Mouse (Mus musculus): ENCODE measurements at regions not wholly inside any gene's neighbourhood (a gene's known extent, or its start where the extent isn't known, plus 50 kb on each side); places are given as distances from the start of the nearest gene placed in this dataset.

DNA sequence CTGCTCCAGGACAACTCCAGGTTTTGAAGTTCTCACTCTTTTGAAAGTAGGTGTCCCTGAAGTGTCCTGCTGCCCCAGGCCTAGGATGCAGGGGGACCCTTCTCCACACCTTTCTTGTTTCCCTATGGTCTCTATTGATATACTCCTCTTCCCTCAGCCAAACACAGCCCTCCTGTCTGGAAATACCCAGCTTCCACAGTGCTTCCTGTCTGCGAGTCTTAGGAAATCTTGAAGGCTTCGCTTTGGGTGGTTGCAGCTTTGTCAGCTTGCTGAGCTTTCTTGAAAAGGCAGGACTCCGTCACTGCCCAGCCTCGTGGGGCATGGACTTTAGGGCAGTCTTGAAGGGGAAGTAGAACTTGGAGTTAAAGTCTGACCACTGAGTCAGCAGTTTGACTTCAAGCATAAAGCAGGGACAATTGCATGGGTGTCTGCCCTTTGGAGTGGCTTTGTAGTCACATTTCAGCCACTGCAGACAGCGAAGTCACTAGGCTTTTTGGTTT, 51.1 kb upstream of the Lrrc52 start:
- DNase-seq (ENCODE audit: low spot score in 2 of 2): no peak

DNA sequence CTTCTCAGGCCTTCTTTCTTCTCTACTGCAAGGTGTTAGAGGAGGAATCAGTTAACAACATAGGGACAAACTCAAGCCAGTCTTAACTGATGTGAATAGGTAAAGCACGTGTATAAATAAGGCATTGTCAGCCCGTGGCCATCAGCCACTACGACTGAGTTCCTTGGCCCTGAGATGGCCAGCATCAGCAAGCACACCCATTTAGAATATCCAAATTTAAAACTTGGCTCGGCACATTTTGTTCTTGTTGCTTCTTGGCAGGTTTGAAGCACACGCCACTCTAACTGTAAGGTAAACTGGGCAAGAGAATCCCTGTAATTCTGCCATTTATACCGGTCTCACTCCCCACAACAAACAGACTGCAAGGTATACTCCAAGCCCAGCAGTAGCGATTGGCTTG, 57.3 kb upstream of the Lrrc52 start:
- DNase-seq (ENCODE audit: low spot score in 2 of 2): no peak

DNA sequence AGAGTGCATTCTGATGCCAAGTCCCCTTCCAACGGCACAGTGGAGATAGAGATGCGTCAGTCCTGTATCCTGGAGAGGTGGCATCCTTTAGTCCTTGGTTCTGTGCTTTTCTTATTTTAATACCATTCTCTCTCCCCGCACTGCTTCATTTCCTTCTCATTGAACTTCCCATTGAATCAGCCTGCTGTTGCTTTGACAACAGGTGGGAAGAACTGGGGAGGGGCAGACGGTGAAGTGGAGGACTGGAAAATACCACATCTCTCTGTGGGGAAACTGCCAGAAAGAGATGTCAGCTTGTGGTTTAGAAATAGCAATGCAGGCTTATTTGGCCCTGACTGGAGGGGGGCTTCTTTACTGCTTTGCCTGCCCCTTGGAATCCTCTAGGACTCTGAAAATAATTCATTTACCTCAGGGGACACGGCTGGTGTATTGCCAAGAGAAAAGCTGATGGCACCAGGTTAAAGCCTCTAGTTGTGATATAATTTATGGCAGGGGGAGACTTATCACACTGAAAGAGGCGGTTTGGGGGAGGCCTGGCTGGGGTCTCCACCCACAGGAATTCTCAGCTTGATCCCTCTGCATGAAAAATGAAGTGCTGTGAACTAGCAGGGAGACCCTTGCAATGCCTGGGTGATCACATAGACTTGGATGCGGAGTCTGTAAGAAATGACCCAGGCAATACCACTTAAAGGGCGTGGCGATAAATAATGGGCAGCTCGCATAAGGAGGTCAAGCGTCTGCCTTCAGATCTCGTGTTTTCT, 65.4 kb upstream of the Rxrg start:
- peak; percentile 9 to 33 for DNase-seq (ENCODE audit: low spot score in 2 of 2)

DNA sequence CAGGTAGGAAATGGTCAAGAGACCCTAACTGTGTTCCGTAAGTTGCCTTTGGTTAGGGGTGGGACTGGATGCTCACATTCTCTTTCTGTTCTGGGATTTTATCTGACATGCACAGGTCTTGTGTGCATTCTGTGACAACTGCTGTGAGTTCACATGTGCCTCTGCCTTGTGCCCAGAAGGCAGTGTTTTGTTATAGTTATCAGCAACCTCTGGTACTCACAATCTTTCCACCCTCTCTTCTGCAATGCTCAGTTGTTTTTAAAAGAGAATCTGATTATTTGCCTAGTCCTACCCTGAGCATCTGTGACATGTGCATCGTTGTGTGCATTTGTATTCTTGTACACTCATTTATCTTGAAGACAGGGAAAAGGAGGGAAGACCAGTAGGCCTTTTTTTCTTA, 52.2 kb upstream of the Rxrg start:
- no peak for DNase-seq (ENCODE audit: low spot score in 2 of 2)

DNA sequence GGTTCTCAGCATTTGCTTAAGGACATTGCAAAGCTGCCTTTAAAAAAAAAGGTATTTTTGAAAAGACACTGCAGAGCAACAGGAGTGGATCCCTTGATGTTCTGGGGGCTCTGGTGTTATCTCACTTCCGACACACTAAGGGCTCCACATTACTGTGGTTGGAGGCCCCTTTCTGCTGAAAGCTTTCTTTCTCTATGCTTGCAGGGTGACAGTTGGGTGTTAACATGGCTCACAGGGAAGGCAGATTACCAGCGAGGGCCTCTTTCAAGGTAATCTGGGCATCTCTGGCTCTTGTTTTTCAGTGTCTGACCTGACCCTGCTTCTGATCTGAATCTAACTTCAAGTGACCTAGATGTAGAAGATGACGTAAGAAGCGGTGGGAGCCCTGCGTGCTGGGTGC, 50.9 kb upstream of the Rxrg start:
- no peak for DNase-seq (ENCODE audit: low spot score in 2 of 2)

Measured in layer of hippocampus, postnatal 14 days (tissue).